Mouse (Mus musculus): ENCODE data around the gene Pla2g4e.

Pla2g4e gene

DNA sequence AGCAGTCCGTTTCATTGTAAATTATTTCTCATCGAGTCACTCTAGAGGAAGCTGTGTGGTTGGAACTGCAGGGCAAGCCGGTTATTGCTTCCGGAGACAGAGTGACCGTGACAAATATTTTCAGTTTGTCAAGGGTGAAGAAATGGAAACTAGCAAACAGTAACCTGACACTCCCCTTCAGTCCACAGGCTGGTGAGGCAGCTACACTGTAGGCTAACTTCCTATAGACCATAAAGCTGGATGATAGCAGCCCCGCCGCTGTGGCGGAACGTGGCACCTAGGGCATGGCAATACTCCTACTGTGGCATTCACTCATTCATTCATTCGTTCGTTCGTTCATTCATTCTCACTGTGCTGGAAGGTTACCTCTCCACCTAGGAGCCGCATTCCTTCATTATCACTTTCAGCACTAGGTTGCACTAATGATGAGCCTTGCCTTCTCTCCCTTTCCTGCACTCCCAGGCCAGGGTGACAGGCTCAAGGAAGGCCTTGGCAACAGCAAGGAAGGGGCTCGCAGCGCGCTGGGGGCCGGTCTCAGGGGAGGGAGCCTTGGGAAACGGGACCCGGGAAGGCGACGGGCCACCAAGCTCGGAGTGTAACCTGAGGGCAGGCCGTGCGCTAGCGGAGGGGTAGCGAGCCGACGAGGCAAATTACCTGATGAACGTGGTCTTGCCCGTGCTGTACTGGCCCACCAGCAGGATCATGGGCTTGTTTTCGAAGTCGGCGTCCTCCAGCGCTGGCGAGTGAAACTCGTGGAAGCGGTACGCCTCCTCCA lies 91.4 kb downstream of the Pla2g4e start:
- DNase-seq, result no peak

DNA sequence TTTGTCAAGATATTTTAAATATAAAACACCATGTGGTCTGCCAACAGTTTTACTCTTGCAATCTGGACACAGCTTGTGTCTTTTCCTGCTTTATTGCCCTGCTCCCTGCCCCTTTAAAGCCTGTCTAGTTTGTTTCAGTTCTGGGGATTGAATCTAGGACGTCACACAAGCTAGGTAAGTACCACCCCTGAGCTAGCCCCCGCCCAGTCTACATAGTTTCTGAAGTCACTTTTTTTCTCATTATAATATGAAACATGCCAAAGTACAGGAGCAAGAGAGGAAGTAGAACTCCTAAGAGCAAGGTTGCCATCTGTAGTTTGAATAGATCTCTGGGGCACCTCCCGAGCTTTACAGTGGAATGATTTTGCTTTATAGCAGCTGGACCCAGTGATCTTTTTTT lies 94.6 kb downstream of the Pla2g4e start:
- no peak for DNase-seq

DNA sequence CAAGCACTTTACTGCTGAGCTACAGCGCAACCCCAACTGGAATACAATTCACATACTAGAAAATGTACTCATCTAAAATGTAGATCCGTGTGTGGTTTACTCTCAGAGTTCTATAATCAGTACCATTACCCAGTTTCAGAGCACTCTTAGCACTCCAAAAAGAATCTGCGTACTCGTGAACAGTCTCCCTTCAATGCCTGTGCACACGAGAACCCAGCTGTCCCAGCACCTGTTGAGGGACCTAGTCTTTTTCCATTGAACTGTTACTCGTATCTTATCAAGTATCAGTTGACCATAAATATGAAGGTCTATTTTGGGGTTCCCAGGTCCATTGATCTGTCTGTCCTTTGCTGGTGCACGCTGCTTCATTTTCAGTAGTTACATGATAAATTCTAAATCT lies 95.5 kb downstream of the Pla2g4e start:
- no peak for DNase-seq

DNA sequence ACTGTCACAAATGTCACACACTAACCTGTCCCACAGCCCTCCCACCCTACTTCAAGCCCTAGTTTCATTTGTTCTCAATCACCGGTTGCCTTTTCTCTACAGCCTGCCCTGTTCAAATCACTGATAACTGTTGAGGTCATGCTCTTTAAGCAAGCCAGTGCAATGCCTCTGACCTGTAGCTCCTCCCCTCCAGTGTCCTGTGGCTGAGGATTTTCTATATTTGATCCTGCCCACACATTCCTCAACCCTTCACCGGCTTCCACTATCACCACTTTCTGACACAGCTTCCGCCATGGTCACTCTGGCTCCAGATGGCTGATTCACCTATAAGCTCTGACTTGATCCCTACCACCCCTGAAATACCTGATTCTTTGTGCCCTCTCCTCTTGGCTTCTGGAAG lies 97.1 kb downstream of the Pla2g4e start:
- DNase-seq, result no peak

DNA sequence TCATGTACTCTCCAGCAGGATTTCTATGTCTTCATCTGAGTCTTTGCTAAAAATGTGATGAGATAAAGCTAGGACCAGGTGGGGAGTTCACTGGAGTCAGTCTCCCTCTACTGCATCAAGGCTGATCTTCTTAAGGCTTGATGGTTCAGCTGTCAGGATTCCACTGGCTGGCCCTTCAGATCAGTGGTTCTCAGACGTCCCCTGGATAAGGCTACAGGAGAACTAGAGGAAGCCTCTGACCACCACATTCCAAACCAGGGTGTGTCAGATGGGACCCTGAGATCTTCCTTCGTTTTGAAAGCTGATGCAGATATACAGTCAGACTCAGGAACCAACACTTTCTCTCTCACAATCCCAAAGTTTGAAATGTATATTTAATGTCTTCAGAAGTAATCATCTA lies 97.8 kb downstream of the Pla2g4e start:
- no peak for DNase-seq

DNA sequence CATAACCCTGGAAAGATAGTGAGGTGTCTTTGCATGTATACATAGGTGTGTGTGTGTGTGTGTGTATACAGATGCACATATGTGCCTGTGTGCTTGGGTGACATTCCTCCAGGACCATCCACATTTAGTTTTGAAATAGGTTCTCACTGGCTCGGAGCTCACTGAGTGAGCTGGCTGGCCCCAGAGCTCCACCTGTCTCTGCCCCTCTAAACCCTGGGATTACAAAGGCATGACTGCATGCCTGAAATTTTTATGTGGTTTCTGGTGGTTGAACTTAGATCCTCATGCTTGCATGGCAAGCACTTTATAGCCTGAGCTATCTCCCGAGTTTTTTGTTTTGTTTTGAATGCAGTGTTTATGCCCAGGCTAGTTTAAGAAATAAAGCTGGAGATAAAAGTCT lies 98.6 kb downstream of the Pla2g4e start:
- DNase-seq, result no peak

DNA sequence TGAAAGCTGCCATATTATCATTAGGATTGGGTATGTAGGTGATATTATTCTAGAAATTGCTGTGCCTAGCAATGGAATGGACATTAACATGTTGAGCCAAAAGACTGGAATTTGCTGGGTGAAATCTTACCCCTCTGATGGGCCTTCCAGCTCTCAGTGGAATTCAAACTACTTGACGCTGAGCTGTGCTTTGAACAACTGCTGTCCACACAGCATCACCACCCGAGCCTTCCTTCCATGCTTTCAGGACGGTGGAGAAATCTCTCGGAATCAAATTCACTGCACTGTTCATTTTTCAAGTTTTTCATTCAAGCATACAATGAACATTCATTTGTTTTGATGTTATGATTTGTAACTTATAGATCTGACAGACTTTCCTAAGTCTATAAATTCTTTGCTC lies 100.7 kb downstream of the Pla2g4e start:
- no peak for DNase-seq

DNA sequence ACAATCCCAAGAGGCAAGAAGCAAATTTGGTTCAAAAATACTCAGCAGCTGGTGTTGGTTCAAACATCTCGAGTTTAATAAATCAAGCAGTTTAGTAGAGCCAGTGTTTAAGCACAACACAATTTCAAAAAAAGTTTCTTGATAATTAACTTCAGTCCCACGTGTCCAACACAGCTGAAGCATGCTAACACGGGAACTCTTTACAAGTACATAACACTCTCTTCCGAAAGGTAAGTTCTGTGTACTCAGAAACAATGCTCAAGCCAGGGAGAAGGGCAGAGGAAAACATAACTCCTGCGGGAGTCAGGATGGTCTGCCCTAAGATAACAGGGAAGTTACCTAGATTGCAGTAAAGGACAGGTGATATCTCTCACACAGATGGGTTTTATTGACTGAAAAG lies 102.8 kb downstream of the Pla2g4e start:
- no peak for DNase-seq

DNA sequence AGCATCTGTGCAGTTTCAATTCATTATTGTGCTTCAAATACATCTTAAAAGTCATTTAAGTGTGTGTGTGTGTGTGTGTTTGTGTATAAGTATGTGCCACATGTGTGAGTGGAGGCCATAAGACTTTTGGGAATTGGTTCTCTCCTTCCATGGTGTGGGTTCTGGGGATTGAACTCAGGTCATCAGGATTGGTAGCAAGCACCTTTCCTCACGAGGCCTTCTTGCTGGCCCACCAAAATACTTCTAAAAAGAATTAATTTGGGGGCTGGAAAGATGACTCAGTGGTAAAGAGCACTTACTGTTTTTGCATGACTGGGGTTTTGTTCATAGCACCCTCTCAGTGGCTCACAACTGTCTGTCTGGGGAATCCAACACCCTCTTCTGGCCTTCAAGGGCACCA lies 103.5 kb downstream of the Pla2g4e start:
- no peak for DNase-seq

DNA sequence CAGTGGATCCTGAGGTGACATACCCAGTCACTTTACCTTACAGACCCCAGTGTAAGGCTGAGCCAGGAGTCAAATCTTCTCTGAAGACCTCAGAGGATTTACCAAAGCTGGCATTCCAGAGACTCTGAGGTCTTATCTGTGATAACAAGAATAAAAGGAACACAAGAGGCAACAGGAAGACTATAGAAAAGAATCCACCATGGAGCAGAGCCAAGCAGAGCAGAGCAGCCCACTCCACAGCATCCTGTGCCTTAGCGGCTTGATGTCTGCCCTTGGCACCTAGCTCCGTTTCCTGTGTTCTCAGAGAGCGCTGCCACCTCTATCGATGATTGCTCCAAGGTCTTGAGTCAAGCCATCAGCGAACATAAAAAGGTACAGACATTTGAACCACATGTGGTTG lies 104.8 kb downstream of the Pla2g4e start:
- DNase-seq, result no peak

DNA sequence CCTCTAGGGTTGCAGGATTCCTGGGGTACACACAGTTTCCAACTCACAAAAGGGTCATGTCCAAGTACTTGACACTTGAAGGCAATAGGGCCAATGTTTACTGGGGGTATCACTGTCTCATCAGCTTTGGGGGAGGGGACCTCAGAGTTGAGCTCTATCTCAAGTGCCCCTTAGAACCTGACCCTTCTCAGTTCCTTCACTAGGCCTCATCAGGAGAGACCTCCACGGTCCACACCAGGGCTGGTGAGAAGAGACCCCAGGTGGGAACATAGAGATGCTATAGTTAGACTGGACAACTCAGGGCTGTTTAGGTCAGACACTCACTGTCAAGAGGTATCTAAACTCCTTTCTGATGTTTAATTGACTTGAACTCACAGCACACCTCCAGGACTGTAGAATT lies 106.0 kb downstream of the Pla2g4e start:
- DNase-seq, result no peak

DNA sequence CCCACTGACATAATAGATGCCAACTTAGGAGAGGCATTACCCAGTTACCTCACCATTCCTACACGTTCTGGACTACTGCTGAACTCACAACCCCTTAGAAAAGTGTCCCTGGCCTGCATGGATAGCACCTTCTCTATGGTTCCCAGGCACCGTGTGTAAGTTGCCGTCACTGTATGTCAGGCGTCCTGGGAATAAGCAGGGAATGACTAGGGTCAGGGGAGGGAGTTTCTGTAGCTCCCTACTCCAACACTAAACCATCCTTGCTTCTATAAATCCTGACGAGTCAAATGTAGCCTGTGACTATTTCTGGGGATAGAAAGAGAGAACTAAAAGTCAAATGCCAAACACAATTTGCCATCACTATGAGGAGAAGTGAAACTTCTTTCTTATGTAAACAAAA lies 107.9 kb downstream of the Pla2g4e start:
- no peak for DNase-seq

DNA sequence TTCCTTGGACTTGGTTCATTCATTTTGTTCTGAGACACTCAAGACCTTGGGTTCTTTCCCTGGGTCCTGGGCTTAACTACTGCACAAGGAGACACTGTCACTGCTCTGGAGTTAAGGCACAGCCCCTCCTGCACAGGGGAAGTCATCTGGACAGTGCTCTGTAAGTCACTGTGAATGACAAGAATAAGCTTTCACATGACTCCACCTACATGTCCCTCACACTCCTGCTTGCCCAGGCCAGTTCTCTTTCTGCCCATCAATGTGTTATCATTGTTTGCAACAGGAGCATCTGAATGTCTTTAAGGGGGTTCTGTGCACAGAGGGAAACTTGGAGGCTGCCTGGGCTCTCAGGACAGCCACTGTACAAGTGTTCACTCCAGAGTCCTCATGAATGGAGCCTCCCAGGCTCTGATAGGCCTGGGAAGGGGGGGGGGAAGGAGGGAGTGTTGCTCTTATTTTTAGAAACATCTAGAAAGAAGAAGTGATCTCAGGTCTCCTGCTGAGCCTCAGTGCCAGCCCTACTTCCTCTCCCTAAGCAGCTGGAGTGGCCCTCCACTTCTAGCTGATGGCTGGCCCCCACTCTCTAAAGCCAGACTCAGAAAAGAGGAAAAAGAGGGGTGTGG lies 110.6 kb downstream of the Pla2g4e start:
- DNase-seq, result no peak

DNA sequence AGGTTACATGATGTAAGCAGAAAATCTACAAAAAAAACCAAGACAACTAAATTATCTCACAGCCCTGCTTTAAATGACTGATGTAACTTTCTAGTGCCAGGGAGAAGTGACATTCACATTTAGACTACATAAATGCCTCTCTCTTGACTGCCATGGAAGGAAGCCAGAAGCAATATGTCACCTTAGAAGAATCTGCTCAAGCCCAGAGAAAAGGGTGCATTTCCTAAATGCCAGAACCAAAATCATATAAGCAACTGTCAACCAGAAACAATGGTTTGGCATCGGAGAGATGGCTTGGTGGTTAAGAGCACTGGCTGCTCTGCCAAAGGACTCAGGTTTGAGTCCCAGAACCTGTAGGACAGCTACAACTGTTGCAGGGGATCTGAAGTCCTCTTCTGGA lies 113.3 kb downstream of the Pla2g4e start:
- no peak for DNase-seq

DNA sequence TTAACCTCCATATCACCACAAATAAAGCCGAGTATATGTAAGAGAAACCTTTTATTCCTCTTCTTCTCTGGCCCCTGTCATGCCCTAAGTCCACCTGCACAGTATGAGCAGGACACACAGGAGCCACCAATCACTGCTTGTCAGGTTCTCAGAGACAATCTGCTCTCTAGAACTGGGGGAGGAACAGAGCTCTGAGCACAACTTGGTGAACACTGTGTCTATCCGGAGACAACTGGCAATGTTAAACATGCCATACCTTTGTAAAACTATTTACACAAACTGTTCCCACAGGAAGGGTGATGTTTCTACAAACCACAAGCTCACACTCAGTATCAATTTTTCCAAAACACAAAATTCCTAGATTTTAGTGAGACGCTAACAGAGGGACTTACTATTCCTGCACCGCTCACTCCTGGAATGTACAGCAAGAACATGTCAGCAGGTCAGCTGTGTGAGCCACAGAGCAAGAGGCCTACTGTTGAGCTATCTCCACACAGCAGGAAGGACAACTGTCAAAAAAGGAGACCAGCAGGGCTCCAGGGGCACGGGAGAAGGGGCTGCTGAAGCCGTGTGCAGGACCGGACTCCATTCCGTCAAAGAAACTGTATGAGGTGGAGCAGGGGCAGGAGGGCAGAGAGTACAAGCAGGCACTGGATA lies 115.8 kb downstream of the Pla2g4e start:
- no peak for DNase-seq

DNA sequence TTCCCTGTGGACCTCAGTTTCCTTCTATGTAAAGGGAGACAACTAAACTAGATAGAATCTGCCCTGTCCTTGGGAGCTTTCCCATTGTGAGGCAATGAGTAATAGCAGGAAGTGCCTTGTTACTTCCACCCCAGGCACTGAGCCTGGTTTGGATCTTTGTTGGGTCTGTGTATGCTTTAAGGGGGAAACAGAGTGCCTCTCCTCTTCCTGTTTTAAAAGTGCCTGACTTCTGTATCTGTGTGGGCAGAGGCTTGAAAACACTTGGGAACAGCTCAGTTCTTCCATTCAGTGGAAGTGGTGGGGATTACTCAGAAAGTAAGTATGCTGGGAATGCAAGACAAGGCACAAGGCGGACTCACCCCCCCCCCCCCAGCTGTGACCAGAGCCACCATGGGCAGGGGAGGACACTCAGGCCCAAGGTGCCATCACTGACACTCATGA lies 116.5 kb downstream of the Pla2g4e start:
- DNase-seq, result no peak

DNA sequence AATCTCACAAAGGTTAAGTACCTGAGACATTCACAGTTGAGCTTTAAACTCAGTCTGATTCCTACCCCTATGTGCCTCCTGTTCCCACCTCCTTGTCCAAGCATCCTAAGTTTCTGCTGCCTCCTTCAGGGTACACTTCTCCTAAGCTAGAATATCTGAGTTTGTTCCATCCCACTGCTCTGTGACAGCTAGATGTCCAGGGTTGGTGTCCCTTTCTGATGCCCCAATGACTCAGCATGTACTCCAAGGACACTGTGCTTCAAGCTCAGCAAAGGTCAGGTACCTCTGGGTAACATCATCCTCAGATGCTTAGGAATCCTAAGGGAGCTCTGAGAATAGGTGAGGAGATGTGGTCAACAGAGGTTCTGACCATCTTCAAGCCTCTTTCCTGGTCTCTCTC lies 117.1 kb downstream of the Pla2g4e start:
- no peak for DNase-seq

DNA sequence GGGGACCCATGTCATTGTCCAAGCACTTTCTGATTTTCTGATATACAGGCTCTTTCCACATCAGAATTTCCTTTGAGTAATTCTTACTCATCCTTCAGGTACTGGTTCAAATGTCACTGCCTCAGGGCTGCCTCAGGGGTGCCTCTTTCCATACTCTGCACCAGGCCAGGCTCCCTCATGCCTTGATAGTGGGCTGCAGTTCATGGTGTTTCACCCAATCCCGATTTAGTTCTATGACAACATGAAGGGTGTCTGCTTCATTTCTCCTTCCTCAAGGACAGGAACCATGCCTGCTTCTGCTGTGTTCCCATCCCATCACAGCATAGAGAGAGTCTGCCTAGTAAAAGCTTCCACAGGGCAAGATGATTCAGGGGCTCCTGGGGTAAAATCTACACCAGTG lies 118.2 kb downstream of the Pla2g4e start:
- no peak for DNase-seq

DNA sequence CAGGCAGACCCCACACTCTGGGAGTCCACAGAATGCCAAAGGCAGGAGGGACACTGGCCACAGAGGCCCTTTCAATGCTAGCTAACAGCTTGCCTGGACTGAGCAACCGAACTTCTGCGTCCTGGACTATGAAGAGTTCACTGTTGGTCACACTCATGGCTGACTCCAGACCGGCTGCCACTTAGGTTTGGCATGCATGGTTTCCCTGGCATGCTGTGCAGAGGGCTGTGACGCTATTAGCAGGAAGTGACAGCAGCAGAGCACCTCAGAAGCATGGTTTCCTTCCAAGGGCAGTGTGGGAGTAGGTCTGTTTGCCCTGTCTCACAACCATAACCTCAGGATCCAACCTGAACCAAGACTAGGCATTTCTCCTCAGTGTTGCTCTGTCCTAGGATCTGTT lies 118.7 kb downstream of the Pla2g4e start:
- peak in 1 of 2 experiments; percentile 6 for DNase-seq

DNA sequence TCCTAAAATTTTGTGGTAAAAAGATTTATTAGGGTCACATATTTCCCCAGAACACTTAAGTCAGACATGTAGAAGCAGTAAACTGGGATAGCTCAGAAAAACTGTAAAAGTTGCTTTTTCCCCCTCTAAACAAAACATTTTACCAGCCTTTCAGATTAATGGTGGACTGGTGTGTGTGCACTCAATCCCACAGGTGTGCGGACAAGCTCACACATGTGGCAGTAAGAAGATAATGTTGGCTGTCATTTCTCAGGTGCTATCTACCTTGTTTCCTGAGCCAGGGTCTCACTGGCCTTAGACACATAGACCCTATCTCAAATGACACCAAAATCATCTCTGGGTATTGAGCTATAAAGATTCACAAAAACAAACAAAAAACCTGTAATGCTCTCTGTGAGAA lies 119.7 kb downstream of the Pla2g4e start:
- no peak for DNase-seq

DNA sequence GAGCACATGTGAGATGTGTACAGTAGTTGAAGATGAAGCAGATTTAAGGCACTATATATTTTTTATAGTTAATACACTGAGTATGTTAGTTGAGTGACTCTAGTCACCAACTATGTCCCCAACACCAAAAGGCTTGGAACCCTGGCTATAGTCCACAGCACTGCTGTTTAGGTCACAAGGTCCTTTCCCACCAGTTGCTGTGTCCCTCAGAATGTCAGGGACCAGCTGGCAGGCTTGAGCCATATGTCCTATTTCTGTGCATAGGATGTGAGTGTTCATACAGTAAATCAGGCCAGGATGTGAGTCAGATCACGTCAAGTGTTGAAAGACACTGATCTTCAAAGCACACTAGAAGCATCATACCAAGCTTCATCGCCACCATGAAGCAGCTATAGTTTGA lies 120.2 kb downstream of the Pla2g4e start:
- peak in 1 of 2 experiments; percentile 9 for DNase-seq

DNA sequence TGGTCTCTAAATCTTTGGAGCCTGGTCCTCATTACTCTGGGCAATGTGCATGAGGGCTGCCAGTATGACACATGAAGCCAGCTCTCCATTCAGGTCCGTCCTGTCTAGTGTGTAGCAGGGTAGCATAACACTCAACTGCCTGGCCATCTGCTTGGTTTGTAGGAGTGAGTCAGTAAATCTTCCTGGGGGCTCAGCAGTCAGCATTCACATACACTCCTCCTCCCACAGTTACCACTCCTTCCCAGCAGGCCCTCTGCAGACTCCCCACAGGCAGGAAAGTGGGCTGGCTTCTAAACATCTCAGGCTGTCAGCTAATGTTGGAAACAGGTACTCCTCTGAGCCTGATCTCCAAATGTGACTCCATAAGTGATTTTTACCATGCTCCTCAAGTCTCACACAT lies 121.0 kb downstream of the Pla2g4e start:
- DNase-seq, result peak; percentile 21 to 30

DNA sequence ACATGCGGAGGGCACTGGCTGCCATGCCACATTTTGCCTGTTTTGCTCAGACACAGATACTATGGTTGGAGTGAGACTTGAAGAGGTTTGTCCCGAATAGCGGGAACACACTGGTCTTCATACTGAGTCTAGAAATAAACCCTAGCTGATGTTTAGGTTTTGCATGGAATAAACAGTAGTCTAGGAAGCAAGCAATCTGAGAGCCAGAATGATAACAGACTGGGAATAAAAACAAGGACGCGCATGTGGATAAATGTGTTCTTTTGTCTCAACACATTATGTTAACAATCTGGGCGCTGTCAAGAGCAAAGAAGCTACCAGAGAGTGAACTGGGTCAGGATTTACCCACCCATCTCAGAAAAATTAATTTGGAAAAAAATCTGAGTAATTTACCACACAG lies 122.2 kb downstream of the Pla2g4e start:
- no peak for DNase-seq

DNA sequence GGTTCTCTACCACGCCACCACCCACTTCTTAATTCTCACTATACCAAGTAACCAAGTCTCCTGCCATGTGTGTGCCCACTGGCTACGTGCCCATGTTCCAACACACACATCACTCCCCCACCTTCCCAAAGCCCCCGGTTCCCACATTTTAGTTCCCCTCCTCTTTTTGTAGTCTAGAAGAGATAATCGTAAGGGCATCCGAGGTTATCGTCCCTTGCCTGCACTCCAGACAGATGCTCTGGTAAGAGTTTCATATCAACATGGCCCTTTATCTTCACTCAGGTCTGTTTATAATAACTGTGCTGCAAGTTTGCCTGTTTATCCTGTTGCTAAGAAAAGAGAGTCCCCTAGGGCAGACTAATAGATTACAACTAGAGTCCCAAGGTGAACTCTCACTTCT lies 127.8 kb downstream of the Pla2g4e start:
- no peak for DNase-seq

Measured in cerebellum, postnatal 36 days (tissue).